Mouse (Mus musculus) lung, adult 2 months (tissue): ENCODE measurements around the gene Psmd12.

Experiments
- CTCF ChIP-seq: fragments of 200-500 bp; IDR thresholded peaks from 2 replicates; pipeline ENCODE4 v1.5.1; 2011; ENCODE audit warnings: mild to moderate bottlenecking, low read length, control low read depth; ENCODE audit not compliant: insufficient read depth
- POLR2A ChIP-seq: fragments of 200-500 bp; IDR thresholded peaks from 2 replicates; pipeline ENCODE4 v1.6.1; 2011; ENCODE audit warnings: low read depth, mild to moderate bottlenecking, control low read depth, low read length, borderline replicate concordance; ENCODE audit errors: extremely low read depth

- TF ChIP-seq CTCF = no peak
- TF ChIP-seq POLR2A = no peak
These were observed 43.4 kb upstream of the Psmd12 start for GRCm38 (mm10) chr11:107435776-107436449.
